Mouse (Mus musculus): Measurements from ENCODE around the gene Dctn1.

The Dctn1 gene

GRCm38 (mm10) chr6:83165607-83166242 is at the start of gene Dctn1:
TSS of gene Dctn1 (plus strand) at chr6:83165920.
- peak; percentile 93 to 96 for DNase-seq (ENCODE audit: low spot score in 2 of 2)

- no peak for DNase-seq (ENCODE audit: low spot score in 2 of 2)
These were observed 49.2 kb upstream of the Dctn1 start for GRCm38 (mm10) chr6:83116373-83117164.

- DNase-seq (ENCODE audit: low spot score in 2 of 2): no peak
These were observed 48.6 kb upstream of the Dctn1 start for GRCm38 (mm10) chr6:83117165-83117438.

GRCm38 (mm10) chr6:83117616-83118015 is 48.1 kb upstream of the Dctn1 start:
- no peak for DNase-seq (ENCODE audit: low spot score in 2 of 2)

GRCm38 (mm10) chr6:83118369-83118768 is 47.4 kb upstream of the Dctn1 start:
- no peak for DNase-seq (ENCODE audit: low spot score in 2 of 2)

GRCm38 (mm10) chr6:83118825-83119733 is 46.6 kb upstream of the Dctn1 start:
- no peak for DNase-seq (ENCODE audit: low spot score in 2 of 2)

- DNase-seq (ENCODE audit: low spot score in 2 of 2): no peak
These were observed 46.0 kb upstream of the Dctn1 start for GRCm38 (mm10) chr6:83119734-83120051.

GRCm38 (mm10) chr6:83120930-83121862 is 44.5 kb upstream of the Dctn1 start, which contains the start of gene Wbp1:
TSS of gene Wbp1 (minus strand) at chr6:83121559.
- peak; percentile 97 to 98 for DNase-seq (ENCODE audit: low spot score in 2 of 2)

- no peak for DNase-seq (ENCODE audit: low spot score in 2 of 2)
These were observed 43.6 kb upstream of the Dctn1 start for GRCm38 (mm10) chr6:83121863-83122710.

- DNase-seq (ENCODE audit: low spot score in 2 of 2): no peak
These were observed 42.8 kb upstream of the Dctn1 start for GRCm38 (mm10) chr6:83122961-83123360.

- peak; percentile 87 to 94 for DNase-seq (ENCODE audit: low spot score in 2 of 2)
These were observed 40.8 kb upstream of the Dctn1 start for GRCm38 (mm10) chr6:83124851-83125312.

- no peak for DNase-seq (ENCODE audit: low spot score in 2 of 2)
These were observed 40.4 kb upstream of the Dctn1 start, which contains the start of gene Ino80b for GRCm38 (mm10) chr6:83125331-83125730. TSS of gene Ino80b (minus strand) at chr6:83125431.

GRCm38 (mm10) chr6:83127419-83127818 is 38.3 kb upstream of the Dctn1 start:
- DNase-seq (ENCODE audit: low spot score in 2 of 2): no peak

- DNase-seq (ENCODE audit: low spot score in 2 of 2): no peak
These were observed 34.2 kb upstream of the Dctn1 start for GRCm38 (mm10) chr6:83131469-83132034.

- no peak for DNase-seq (ENCODE audit: low spot score in 2 of 2)
These were observed 33.4 kb upstream of the Dctn1 start for GRCm38 (mm10) chr6:83132176-83132919.

- no peak for DNase-seq (ENCODE audit: low spot score in 2 of 2)
These were observed 31.5 kb upstream of the Dctn1 start for GRCm38 (mm10) chr6:83134226-83134625.

GRCm38 (mm10) chr6:83134951-83135513 is 30.7 kb upstream of the Dctn1 start, which contains the start of gene Rtkn:
TSS of gene Rtkn (plus strand) at chr6:83135463.
- DNase-seq (ENCODE audit: low spot score in 2 of 2): no peak

GRCm38 (mm10) chr6:83135571-83136161 is 30.1 kb upstream of the Dctn1 start:
- DNase-seq (ENCODE audit: low spot score in 2 of 2): no peak

Measured in frontal cortex, postnatal 36 days (tissue).